Mouse (Mus musculus): ENCODE data around the gene Cldn24.
A peak's percentile ranks its signal among the peaks of the same experiment; 100 is the strongest.
"Not testable (repeated sequence)": the region's sequence is repeated elsewhere in the genome, so short reads cannot be mapped to it uniquely, and the experiment has no call there.

Gene Cldn24

DNA sequence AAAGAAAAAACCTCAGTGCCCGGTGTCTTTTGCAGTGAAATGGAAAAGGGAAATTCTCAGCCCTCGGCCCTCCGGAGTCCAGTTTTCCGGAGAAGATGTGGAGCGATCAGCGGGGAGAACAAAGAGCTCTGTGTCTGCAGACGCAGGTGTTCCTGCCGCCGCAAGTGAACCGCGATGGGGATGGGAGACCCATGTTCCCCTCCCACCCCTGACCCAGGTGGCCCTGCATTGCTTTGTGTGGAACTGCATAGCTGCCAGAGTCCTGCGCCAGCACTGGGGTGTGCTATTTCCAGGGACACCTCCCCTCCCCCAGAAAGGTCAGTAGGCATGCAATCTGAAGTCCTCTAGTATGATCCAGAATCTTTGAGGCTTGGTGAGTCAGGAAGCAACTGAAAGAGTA is 10.7 kb upstream of the Cldn24 start:
- TF ChIP-seq NANOG (IDR thresholded peaks at IDR 0.05; ENCODE audit: borderline replicate concordance, low read length) (no peak), CTCF (conservative IDR thresholded peaks at IDR 0.05; ENCODE audit: low read length) (no peak), POU5F1 (IDR thresholded peaks at IDR 0.05; ENCODE audit: borderline replicate concordance, low read length) (no peak)
- no peaks in the 10 kb centered on the region for H3K36me3 ChIP-seq (ENCODE audit: insufficient read depth, low read length)
- H3K4me1 ChIP-seq (replicated peaks; ENCODE audit: low read depth, low read length) = peaks cover 7% of the 10 kb centered on the region
- H3K27me3 ChIP-seq (ENCODE audit: insufficient read depth, low read length) = 0 out of 2 replicates have a peak, but pooled peaks cover 5% of the 10 kb centered on the region
- no peak overlapping the region for H3K4me3 ChIP-seq (replicated peaks; ENCODE audit: low read length)
- H3K9me3 ChIP-seq (ENCODE audit: low read length) = no peaks in the 10 kb centered on the region

DNA sequence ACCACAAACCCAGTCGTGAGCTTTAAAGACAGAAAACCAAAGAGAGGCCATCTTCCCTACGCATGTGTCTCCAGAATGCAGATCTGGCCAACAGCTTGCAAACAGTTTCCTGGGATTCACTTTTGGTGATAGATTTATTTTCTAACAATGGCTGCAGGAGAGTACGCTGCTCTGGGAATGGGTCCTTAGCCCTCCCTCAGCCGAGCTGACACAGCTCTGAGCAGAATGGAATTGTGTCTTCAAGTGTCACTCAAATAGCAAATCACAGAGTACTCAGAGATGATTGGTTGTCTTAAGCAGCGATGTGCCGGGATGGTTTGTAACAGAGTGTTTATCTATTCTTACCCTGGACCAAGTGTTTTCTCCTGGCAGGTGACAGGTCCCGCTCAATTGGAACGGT is 2.9 kb upstream of the Cldn24 start:
- H3K27me3 ChIP-seq (ENCODE audit: insufficient read depth, low read length) = 0 out of 2 replicates have a peak, but pooled peaks cover 6% of the 10 kb centered on the region
- H3K4me1 ChIP-seq (replicated peaks; ENCODE audit: low read depth, low read length) = peaks cover 1% of the 10 kb centered on the region; the same call in 1 of the 2 replicates
- TF ChIP-seq CTCF (conservative IDR thresholded peaks at IDR 0.05; ENCODE audit: low read length) (no peak), POU5F1 (IDR thresholded peaks at IDR 0.05; ENCODE audit: borderline replicate concordance, low read length) (no peak), NANOG (IDR thresholded peaks at IDR 0.05; ENCODE audit: borderline replicate concordance, low read length) (no peak)
- H3K4me3 ChIP-seq (replicated peaks; ENCODE audit: low read length) = no peak overlapping the region
- H3K36me3 ChIP-seq (ENCODE audit: insufficient read depth, low read length) = no peaks in the 10 kb centered on the region
- H3K9me3 ChIP-seq (ENCODE audit: low read length) = no peaks in the 10 kb centered on the region

DNA sequence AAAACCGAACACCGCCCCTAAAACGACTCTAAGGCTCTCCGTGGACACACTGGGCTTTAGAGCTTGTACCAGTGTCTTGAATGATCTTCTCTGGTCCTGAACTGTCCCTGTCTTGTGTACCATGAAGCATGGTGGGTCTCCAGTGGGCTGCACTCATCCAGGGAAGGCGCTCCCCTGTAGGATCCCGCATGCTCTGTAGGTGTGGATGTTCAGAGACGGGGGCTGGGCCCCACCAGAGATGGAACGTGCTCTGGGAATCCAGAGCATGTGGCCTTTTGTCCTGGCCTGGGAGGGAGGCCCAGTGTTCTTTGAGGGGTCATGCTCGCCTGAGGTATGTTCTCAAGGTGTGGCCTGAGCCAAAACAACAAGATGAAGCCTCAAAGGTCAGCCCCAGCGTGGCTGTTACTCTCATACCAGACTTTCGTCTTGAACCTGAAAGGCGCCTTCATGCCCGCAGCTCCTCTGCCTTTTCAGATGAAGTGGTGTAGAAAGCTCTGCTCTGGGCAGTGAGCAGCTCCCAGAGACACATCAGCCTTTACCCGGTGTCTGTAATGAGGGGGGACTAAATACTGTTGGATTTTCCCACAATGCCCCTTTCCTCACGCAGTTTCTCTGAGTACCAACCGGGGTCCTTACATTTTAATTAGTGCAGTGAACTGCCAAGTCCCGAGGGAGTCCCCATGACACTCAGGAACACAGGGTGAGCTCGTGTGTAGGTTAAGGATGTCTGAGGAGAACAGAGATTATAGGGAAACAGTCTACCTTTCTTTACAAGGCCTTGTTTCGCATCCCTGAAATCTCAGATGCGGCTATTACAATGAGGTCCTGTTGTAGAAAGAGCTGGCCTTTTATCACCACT is 800 bp upstream of the Cldn24 start:
- H3K36me3 ChIP-seq (ENCODE audit: insufficient read depth, low read length) = no peaks in the 10 kb centered on the region
- peaks cover 8% of the 10 kb centered on the region for H3K4me1 ChIP-seq (replicated peaks; ENCODE audit: low read depth, low read length)
- no peak overlapping the region for H3K4me3 ChIP-seq (replicated peaks; ENCODE audit: low read length)
- H3K9me3 ChIP-seq (ENCODE audit: low read length) = no peaks in the 10 kb centered on the region
- TF ChIP-seq NANOG (IDR thresholded peaks at IDR 0.05; ENCODE audit: borderline replicate concordance, low read length) (no peak), CTCF (conservative IDR thresholded peaks at IDR 0.05; ENCODE audit: low read length) (no peak), POU5F1 (IDR thresholded peaks at IDR 0.05; ENCODE audit: borderline replicate concordance, low read length) (no peak)
- 0 out of 2 replicates have a peak, but pooled peaks cover 6% of the 10 kb centered on the region for H3K27me3 ChIP-seq (ENCODE audit: insufficient read depth, low read length)

DNA sequence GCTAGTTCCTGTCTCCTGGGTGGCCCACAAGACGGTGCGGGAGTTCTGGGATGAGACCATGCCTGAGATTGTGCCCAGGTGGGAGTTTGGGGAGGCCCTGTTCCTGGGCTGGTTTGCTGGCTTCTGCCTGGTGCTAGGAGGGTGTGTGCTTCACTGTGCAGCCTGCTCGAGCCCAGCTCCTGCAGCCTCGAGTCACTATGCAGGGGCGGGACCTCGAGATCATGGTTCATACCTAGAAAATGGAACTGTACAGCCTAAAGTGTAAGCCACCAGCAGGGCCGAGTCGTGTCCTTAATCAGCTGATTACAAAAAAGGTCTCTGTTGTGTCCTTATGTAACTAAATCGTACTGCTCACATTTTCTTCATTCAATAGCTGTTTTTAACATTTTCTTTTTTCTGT is 598 bp downstream of the Cldn24 start:
- H3K9me3 ChIP-seq (ENCODE audit: low read length); H3K4me3 ChIP-seq (replicated peaks; ENCODE audit: low read length); H3K27me3 ChIP-seq (ENCODE audit: insufficient read depth, low read length); H3K36me3 ChIP-seq (ENCODE audit: insufficient read depth, low read length); H3K4me1 ChIP-seq (replicated peaks; ENCODE audit: low read depth, low read length): not testable (repeated sequence)

DNA sequence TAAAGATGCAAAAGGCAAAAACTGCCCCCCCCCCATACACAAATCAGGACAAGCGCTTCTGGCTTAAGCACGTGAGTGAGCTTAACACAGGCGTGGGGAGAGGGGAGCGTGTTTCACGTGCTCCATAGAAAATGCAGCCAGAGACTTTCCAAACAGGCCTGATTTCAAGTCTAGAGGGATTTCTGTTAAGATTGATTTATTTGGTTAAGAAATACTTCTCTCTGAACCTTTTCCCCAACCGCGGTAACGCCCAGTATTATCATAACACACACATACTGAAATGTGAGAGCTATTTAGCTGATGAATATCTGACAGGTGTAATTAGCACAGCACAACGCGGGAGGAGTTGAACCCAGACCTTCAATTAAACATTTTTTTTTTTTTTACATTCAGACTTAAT is 1.8 kb downstream of the Cldn24 start:
- Histone ChIP-seq H3K36me3 (ENCODE audit: insufficient read depth, low read length) (peaks cover 8% of the 10 kb centered on the region; the same call in 1 of the 2 replicates), H3K27me3 (ENCODE audit: insufficient read depth, low read length) (0 out of 2 replicates have a peak, but pooled peaks cover 6% of the 10 kb centered on the region), H3K9me3 (ENCODE audit: low read length) (no peaks in the 10 kb centered on the region), H3K4me3 (replicated peaks; ENCODE audit: low read length) (no peak overlapping the region), H3K4me1 (replicated peaks; ENCODE audit: low read depth, low read length) (peaks cover 12% of the 10 kb centered on the region)
- TF ChIP-seq NANOG (IDR thresholded peaks at IDR 0.05; ENCODE audit: borderline replicate concordance, low read length) (no peak), CTCF (conservative IDR thresholded peaks at IDR 0.05; ENCODE audit: low read length) (no peak), POU5F1 (IDR thresholded peaks at IDR 0.05; ENCODE audit: borderline replicate concordance, low read length) (no peak)

DNA sequence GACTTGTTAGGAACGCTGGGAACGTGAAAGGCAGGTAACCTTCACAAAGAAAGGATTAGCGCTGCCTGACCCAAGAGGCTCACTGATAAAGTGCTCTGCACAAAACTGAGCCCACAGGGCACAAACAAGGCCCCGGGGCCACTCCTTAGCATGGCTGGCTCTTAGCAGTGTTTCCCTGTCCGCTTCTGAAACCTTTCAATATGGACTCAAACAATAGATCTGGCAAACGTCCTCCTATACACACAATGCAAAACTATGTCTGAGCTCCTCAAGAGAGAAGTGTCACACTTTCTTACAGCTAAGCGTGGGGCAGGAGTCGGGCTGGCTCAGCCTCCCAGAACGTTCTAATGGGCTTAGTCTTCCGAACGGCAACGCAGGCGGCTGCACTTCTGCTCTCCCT is 2.2 kb downstream of the Cldn24 start, which contains the start of gene Cldn22:
TSS of gene Cldn22 (plus strand) at position 301 of the 400 bp plus-strand sequence.
- TF ChIP-seq POU5F1 (IDR thresholded peaks at IDR 0.05; ENCODE audit: borderline replicate concordance, low read length) (no peak), CTCF (conservative IDR thresholded peaks at IDR 0.05; ENCODE audit: low read length) (no peak), NANOG (IDR thresholded peaks at IDR 0.05; ENCODE audit: borderline replicate concordance, low read length) (no peak)
- peaks cover 12% of the 10 kb centered on the region; the same call in 1 of the 2 replicates for H3K36me3 ChIP-seq (ENCODE audit: insufficient read depth, low read length)
- H3K4me1 ChIP-seq (replicated peaks; ENCODE audit: low read depth, low read length) = peaks cover 12% of the 10 kb centered on the region
- 0 out of 2 replicates have a peak within 1 kb of the TSS, but pooled peaks have one; percentile 29 for H3K4me3 ChIP-seq (replicated peaks; ENCODE audit: low read length)
- 0 out of 2 replicates have a peak, but pooled peaks cover 6% of the 10 kb centered on the region for H3K27me3 ChIP-seq (ENCODE audit: insufficient read depth, low read length)
- no peaks in the 10 kb centered on the region for H3K9me3 ChIP-seq (ENCODE audit: low read length)

DNA sequence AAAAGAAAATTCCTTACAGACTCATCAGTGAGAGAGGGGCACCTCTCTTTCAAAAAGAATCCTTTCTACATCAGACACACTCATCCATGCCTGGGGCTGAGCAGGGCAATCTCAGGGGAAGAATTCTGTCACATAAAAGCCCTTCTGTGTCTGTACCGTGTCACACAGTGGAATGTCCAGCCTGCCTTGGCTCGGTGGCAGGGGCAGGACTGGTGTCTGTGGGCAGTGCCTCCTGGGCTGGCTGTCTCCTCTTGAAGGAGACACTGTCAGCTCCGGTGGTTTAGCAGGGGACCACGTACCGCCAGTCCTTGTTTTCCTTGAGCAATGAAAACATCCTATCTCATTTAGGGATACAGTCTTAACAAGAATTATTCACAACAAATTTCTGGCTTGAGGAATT is 3.7 kb downstream of the Cldn24 start:
- TF ChIP-seq CTCF (conservative IDR thresholded peaks at IDR 0.05; ENCODE audit: low read length) (no peak), POU5F1 (IDR thresholded peaks at IDR 0.05; ENCODE audit: borderline replicate concordance, low read length) (no peak), NANOG (IDR thresholded peaks at IDR 0.05; ENCODE audit: borderline replicate concordance, low read length) (no peak)
- no peaks in the 10 kb centered on the region for H3K9me3 ChIP-seq (ENCODE audit: low read length)
- H3K4me1 ChIP-seq (replicated peaks; ENCODE audit: low read depth, low read length) = peaks cover 19% of the 10 kb centered on the region
- 0 out of 2 replicates have a peak, but pooled peaks cover 3% of the 10 kb centered on the region for H3K27me3 ChIP-seq (ENCODE audit: insufficient read depth, low read length)
- H3K4me3 ChIP-seq (replicated peaks; ENCODE audit: low read length) = no peak overlapping the region
- H3K36me3 ChIP-seq (ENCODE audit: insufficient read depth, low read length) = peaks cover 15% of the 10 kb centered on the region

DNA sequence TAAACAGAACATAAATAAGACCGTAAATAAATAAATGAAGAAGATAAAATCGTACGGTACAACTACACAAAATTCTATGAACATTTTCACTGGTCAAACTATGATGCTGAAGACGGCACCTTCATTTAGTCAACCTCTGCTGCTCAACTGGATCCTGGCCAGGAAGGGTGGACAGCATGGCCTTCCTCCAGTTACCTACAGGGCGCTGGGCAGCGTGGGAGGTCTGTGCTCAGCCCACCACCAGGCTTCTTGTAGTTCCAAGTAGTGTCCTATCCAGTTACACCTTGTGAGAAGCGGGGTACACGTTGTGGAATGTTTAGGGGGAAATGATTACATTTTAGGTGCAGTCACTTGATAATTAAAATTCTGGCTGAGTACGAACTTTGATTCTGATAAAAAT is 5.0 kb downstream of the Cldn24 start:
- H3K4me1 ChIP-seq (replicated peaks; ENCODE audit: low read depth, low read length) = peaks cover 19% of the 10 kb centered on the region
- no peak for TF ChIP-seq CTCF (conservative IDR thresholded peaks at IDR 0.05; ENCODE audit: low read length)
- TF ChIP-seq NANOG (IDR thresholded peaks at IDR 0.05; ENCODE audit: borderline replicate concordance, low read length) = no peak
- TF ChIP-seq POU5F1 (IDR thresholded peaks at IDR 0.05; ENCODE audit: borderline replicate concordance, low read length) = no peak
- no peak overlapping the region for H3K4me3 ChIP-seq (replicated peaks; ENCODE audit: low read length)
- no peaks in the 10 kb centered on the region for H3K9me3 ChIP-seq (ENCODE audit: low read length)
- H3K36me3 ChIP-seq (ENCODE audit: insufficient read depth, low read length) = peaks cover 26% of the 10 kb centered on the region
- no peaks in the 10 kb centered on the region for H3K27me3 ChIP-seq (ENCODE audit: insufficient read depth, low read length)

Data from E14TG2a.4 (cell line).